Mouse (Mus musculus): ENCODE measurements around the gene Abcd2. TPM values are rescaled to one million over a fixed set of nuclear protein-coding genes. Genes with fewer than 3 reads are reported as not detected.
A peak's percentile ranks its signal among the peaks of the same experiment; 100 is the strongest.

Gene Abcd2
- polyA plus RNA-seq, 1 experiment from 2014 or later = 5.6 TPM

DNA sequence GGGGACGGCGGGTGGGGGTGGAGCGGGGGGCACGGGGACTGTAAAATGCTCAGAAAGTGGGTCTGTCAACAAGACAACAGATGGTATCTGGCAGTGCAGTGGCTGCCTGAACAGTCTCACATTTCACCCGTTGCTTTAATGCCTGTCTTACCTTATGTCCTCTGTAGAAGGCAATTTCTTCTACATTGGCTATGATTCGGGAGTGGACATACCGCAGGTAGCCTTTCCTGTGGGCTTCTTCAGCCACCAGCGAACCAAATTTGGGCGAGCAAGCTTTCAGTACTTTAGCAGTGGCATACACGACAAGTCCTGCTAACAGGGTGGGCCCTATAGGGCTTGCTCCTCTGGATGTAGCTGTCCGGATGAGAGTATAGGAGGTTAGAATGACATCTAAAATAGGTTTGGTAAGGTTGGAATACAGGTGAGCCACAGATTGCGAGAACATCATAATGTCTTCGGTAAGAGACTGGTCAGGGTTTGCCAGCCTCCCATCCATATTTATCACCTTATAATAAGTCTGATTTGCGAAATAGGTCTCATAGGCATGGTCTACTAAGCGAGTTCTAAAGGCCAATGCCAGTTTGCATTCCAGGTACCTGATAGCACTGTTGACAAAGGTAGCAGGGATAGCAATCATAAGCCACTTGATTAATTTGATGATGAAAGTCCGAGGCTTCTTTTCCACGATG is 936 bp downstream of the Abcd2 start:
- Histone ChIP-seq H3K4me2 (ENCODE audit: low read depth, low read length) (peak overlapping the region; percentile 84), H3K4me3 (ENCODE audit: low read depth, low read length) (peak overlapping the region; percentile 46), H3K27me3 (ENCODE audit: control insufficient read depth, insufficient read depth, low read length) (0 out of 2 replicates have a peak, but pooled peaks cover 2% of the 10 kb centered on the region), H3K9me3 (ENCODE audit: control insufficient read depth, low read length) (no peaks in the 10 kb centered on the region), H3K36me3 (ENCODE audit: control insufficient read depth, insufficient read depth, low read length) (no peaks in the 10 kb centered on the region), H3K4me1 (ENCODE audit: control insufficient read depth, insufficient read depth, low read length) (peaks cover 15% of the 10 kb centered on the region), H3K27ac (ENCODE audit: low read depth, low read length) (peak overlapping the region; percentile 75), H3K9ac (replicated peaks; ENCODE audit: low read depth, low read length) (peak overlapping the region; percentile 43; the same call in 1 of the 2 replicates)
- 29% methylated on average over 17 of the region's 17 CpGs for WGBS
- no peak for ATAC-seq (ENCODE audit: low read depth)

DNA sequence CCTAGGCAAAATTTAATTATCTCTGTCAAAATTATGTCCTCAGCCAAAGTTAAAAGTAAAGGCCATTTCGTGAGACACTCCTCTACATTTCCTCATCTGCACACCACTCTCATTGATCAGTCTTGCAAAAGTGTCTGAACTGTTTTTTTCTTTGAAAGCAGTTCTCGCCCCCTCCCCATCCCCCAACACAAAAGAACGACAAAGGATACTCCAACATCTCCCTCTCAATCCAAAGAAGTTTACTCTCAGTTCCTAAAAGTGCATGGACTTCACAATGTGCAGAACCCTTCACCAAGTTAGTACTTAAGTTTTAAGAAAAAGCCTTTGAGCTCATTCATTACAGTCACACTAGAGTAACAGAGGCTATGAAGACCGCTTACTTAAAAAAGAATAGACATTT is 1.6 kb downstream of the Abcd2 start:
- Histone ChIP-seq H3K9ac (replicated peaks; ENCODE audit: low read depth, low read length) (peak overlapping the region; percentile 43; the same call in 1 of the 2 replicates), H3K4me2 (ENCODE audit: low read depth, low read length) (peak overlapping the region; percentile 84), H3K36me3 (ENCODE audit: control insufficient read depth, insufficient read depth, low read length) (no peaks in the 10 kb centered on the region), H3K4me1 (ENCODE audit: control insufficient read depth, insufficient read depth, low read length) (peaks cover 15% of the 10 kb centered on the region), H3K4me3 (ENCODE audit: low read depth, low read length) (peak overlapping the region; percentile 46), H3K27me3 (ENCODE audit: control insufficient read depth, insufficient read depth, low read length) (0 out of 2 replicates have a peak, but pooled peaks cover 2% of the 10 kb centered on the region), H3K9me3 (ENCODE audit: control insufficient read depth, low read length) (no peaks in the 10 kb centered on the region), H3K27ac (ENCODE audit: low read depth, low read length) (no peak overlapping the region)
- ATAC-seq (ENCODE audit: low read depth) = no peak
- WGBS = 13% methylated on average over 4 of the region's 4 CpGs

DNA sequence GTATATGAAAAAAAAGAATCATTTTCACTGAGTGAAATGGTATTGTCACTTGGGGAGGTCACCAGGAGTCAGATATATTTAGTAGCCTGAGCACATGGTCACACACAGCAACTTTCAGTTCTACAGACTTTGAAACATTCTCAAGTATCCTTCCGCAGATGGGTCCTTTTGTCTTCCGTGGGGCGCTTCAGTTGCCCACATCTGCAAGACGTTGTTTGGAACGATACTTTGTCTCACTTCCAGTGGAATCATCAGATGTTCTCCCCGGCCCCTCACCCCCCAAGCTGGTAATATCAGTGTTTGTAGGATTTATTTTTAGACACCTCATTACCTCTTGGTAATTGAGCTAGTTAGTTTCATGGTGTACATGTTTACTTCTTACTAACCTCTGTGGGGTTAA is 5.2 kb downstream of the Abcd2 start:
- Histone ChIP-seq H3K9ac (replicated peaks; ENCODE audit: low read depth, low read length) (no peak overlapping the region), H3K36me3 (ENCODE audit: control insufficient read depth, insufficient read depth, low read length) (no peaks in the 10 kb centered on the region), H3K4me3 (ENCODE audit: low read depth, low read length) (no peak overlapping the region), H3K9me3 (ENCODE audit: control insufficient read depth, low read length) (no peaks in the 10 kb centered on the region), H3K27me3 (ENCODE audit: control insufficient read depth, insufficient read depth, low read length) (no peaks in the 10 kb centered on the region), H3K27ac (ENCODE audit: low read depth, low read length) (no peak overlapping the region), H3K4me2 (ENCODE audit: low read depth, low read length) (no peak overlapping the region), H3K4me1 (ENCODE audit: control insufficient read depth, insufficient read depth, low read length) (peaks cover 15% of the 10 kb centered on the region)
- 76% methylated on average over 6 of the region's 6 CpGs for WGBS
- ATAC-seq (ENCODE audit: low read depth) = no peak

DNA sequence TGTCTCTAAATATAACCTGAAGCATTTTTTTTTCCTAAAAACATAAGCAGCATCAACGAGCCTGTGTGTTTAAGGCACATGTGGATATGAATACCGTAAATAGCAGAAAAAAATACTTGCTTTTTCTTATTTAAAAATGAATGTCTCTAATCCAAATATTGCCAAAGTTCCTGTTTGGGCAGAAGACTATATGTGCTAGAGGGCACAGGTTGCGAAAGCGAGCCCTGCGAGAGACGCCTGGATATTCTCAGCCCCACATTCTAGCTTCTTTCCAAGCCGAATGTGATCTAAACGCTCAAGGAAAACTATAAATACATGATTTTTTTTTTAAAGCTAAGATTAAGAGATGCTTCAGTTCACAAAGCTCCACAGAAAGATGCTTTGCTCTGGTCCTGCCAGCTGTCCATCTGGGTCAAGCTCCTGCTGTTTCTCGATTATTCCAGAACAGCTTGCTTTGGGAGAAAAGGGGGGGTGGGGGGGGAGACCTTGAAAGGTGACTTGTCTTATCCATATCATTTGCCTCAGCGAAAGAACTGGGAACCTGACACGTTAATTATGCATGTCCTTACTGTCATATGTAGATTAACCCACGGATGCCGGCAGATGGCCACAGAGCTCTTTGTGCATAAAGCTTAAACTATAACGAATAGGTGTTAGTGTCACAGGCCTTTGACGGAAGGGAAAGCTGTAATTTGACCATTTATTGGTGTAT is 11.5 kb downstream of the Abcd2 start:
- H3K27me3 ChIP-seq (ENCODE audit: control insufficient read depth, insufficient read depth, low read length) = no peaks in the 10 kb centered on the region
- no peaks in the 10 kb centered on the region for H3K36me3 ChIP-seq (ENCODE audit: control insufficient read depth, insufficient read depth, low read length)
- no peak overlapping the region for H3K27ac ChIP-seq (ENCODE audit: low read depth, low read length)
- WGBS = 61% methylated on average over 15 of the region's 15 CpGs
- H3K4me3 ChIP-seq (ENCODE audit: low read depth, low read length) = no peak overlapping the region
- H3K9ac ChIP-seq (replicated peaks; ENCODE audit: low read depth, low read length) = no peak overlapping the region
- no peak overlapping the region for H3K4me2 ChIP-seq (ENCODE audit: low read depth, low read length)
- H3K4me1 ChIP-seq (ENCODE audit: control insufficient read depth, insufficient read depth, low read length) = no peaks in the 10 kb centered on the region
- H3K9me3 ChIP-seq (ENCODE audit: control insufficient read depth, low read length) = no peaks in the 10 kb centered on the region
- no peak for ATAC-seq (ENCODE audit: low read depth)

DNA sequence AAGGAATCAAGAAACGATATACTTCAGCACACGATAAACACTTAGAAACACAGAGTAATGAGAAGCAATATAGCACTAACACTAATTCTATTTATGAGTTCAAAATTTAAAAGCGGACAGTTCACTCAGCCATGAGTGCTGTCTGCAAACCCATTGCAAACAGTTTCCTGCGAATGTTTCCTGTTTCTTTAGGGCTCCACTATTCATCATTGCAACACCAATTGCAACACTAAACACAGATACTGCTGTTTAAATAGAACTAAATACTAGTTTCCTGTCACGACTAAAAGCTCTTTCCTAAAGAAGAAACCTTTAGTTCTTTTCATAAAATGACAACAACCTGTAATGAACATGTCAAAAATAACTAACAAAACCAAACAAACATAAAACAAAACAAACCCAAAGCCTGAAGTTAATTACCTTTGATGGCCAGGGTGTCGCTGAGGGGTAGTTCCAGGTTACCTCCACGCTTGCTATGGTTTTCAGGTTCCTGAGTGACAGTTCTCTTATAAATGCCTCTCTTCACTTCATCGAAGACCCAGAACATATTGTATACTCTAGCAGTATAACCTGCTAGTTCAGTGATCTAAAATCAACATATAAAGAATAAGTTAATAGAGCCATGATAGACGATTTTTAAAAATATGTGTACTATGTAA is 12.8 kb downstream of the Abcd2 start:
- H3K4me2 ChIP-seq (ENCODE audit: low read depth, low read length) = no peak overlapping the region
- no peaks in the 10 kb centered on the region for H3K27me3 ChIP-seq (ENCODE audit: control insufficient read depth, insufficient read depth, low read length)
- H3K36me3 ChIP-seq (ENCODE audit: control insufficient read depth, insufficient read depth, low read length) = no peaks in the 10 kb centered on the region
- no peak overlapping the region for H3K4me3 ChIP-seq (ENCODE audit: low read depth, low read length)
- H3K9ac ChIP-seq (replicated peaks; ENCODE audit: low read depth, low read length) = no peak overlapping the region
- H3K9me3 ChIP-seq (ENCODE audit: control insufficient read depth, low read length) = no peaks in the 10 kb centered on the region
- WGBS = 84% methylated on average over 9 of the region's 9 CpGs
- ATAC-seq (ENCODE audit: low read depth) = no peak
- no peak overlapping the region for H3K27ac ChIP-seq (ENCODE audit: low read depth, low read length)
- no peaks in the 10 kb centered on the region for H3K4me1 ChIP-seq (ENCODE audit: control insufficient read depth, insufficient read depth, low read length)

DNA sequence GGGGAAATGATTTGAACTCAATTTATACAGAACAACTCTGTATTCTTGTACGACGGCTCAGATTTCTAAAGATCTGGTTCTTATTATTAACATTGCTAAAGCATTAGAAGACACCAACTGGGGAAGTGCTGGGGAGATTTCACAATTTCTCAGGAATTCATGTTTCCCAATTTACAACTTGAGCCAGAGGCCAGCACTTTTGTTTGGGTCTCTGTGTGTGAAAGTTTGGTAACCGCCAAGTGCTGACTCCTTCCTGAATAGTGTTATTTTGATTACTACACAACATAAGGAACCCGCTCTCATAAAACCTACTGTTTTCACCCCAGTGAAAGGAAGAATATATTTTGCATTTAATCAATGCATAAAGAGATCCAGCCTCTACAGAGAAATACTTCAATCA is 19.4 kb downstream of the Abcd2 start:
- no peak overlapping the region for H3K4me3 ChIP-seq (ENCODE audit: low read depth, low read length)
- no peak overlapping the region for H3K27ac ChIP-seq (ENCODE audit: low read depth, low read length)
- H3K9me3 ChIP-seq (ENCODE audit: control insufficient read depth, low read length) = no peaks in the 10 kb centered on the region
- WGBS = 77% methylated on average over 4 of the region's 4 CpGs
- H3K4me2 ChIP-seq (ENCODE audit: low read depth, low read length) = no peak overlapping the region
- H3K4me1 ChIP-seq (ENCODE audit: control insufficient read depth, insufficient read depth, low read length) = no peaks in the 10 kb centered on the region
- no peak for ATAC-seq (ENCODE audit: low read depth)
- H3K36me3 ChIP-seq (ENCODE audit: control insufficient read depth, insufficient read depth, low read length) = no peaks in the 10 kb centered on the region
- no peaks in the 10 kb centered on the region for H3K27me3 ChIP-seq (ENCODE audit: control insufficient read depth, insufficient read depth, low read length)
- no peak overlapping the region for H3K9ac ChIP-seq (replicated peaks; ENCODE audit: low read depth, low read length)

DNA sequence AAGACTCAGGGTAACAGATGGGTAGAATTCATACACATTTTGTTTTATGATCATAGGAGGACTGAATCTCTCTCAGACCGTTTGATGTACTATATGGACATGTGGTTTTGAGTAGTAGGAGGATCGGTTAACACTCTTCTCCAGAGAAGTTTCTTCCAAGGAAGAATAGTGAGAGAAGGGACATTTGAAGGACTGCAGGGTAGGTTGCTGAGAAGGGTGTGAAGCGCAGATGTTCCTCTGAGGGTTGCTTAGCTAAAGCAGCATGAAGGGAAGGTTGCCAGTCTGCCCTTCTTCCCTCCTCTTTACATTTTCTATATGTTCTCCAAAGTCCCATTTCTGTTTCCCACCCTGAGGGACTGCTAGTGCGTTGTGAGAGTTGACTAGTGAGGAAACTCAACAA is 20.3 kb downstream of the Abcd2 start:
- no peak overlapping the region for H3K9ac ChIP-seq (replicated peaks; ENCODE audit: low read depth, low read length)
- 83% methylated on average over 4 of the region's 4 CpGs for WGBS
- no peak for ATAC-seq (ENCODE audit: low read depth)

DNA sequence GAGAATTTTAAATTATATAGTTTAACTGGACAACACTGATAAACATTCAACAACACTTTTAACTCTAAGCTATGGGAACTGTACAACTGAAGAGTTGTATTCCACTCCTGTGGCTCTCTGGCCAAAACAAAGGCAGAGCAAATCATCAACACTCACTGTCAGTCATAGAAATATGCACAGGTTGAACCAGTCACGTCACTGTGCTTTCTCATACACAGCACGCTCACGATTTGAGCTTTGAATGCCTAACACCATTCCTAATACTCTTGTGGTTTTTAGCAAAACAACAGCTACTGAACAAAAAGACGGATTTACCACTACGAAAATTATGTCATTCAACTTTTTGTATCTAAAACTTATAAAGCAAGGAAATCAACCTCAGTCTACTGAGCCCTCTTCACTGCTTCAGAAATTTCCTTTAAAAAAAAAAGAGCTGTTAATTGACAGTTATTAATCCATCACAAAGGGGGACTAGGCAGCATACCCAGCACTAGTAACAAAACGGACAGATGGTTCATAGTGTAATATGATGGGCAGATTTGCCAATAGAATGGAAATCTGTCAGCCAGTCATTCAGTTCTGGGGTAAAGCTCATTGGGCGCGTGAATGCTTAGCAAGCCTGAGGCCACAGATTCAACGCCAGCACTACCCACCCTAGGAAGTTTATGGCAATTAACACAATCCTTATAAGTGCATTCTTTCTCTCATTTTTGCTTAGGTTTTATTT is 20.8 kb downstream of the Abcd2 start:
- Histone ChIP-seq H3K27ac (ENCODE audit: low read depth, low read length) (no peak overlapping the region), H3K27me3 (ENCODE audit: control insufficient read depth, insufficient read depth, low read length) (no peaks in the 10 kb centered on the region), H3K4me3 (ENCODE audit: low read depth, low read length) (no peak overlapping the region), H3K4me1 (ENCODE audit: control insufficient read depth, insufficient read depth, low read length) (no peaks in the 10 kb centered on the region), H3K9ac (replicated peaks; ENCODE audit: low read depth, low read length) (no peak overlapping the region), H3K4me2 (ENCODE audit: low read depth, low read length) (no peak overlapping the region), H3K36me3 (ENCODE audit: control insufficient read depth, insufficient read depth, low read length) (no peaks in the 10 kb centered on the region), H3K9me3 (ENCODE audit: control insufficient read depth, low read length) (no peaks in the 10 kb centered on the region)
- 74% methylated on average over 9 of the region's 9 CpGs for WGBS
- no peak for ATAC-seq (ENCODE audit: low read depth)

More for the DNA sequence above, 20.3 kb downstream of the Abcd2 start:
- Histone ChIP-seq H3K4me2 (ENCODE audit: low read depth, low read length) (no peak overlapping the region), H3K4me3 (ENCODE audit: low read depth, low read length) (no peak overlapping the region), H3K9me3 (ENCODE audit: control insufficient read depth, low read length) (no peaks in the 10 kb centered on the region), H3K4me1 (ENCODE audit: control insufficient read depth, insufficient read depth, low read length) (no peaks in the 10 kb centered on the region), H3K27me3 (ENCODE audit: control insufficient read depth, insufficient read depth, low read length) (no peaks in the 10 kb centered on the region), H3K36me3 (ENCODE audit: control insufficient read depth, insufficient read depth, low read length) (no peaks in the 10 kb centered on the region), H3K27ac (ENCODE audit: low read depth, low read length) (no peak overlapping the region)
